ENCODE assay signal across 14 mouse cellular contexts in the genomic region with DNA sequence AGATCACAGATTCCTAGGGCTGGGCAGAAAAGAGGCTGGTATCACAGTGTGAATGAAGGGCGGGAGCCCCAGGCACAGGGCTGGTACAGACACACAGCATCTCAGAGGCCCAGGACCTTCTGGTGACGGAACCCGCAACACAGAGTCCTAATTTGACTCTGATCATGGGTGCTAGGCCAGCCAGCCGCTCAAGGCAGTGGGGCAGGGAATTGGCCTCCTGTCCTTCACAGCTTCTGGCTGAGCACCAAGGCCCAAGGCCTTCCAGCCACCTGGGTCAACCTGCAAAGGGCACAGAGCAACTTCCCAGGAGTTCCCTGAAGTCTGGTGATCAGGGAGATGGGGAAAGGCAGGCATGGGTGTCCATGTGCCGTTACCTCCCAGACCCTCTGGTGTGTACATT. TPM values are rescaled to one million over a fixed set of nuclear protein-coding genes. Genes with fewer than 3 reads are reported as not detected.
DNase-seq lines count a peak whose midpoint lies in the region; ATAC-seq and TF ChIP-seq lines count a peak whose summit lies in the region.
"Had no signal": no experiment of that assay in that cellular context is flagged by ENCODE, and none has a peak within 500 bp of the region (broad histone marks: within the 10 kb centered on the region; RNA-seq: fewer than 3 reads in every experiment).

No protein-coding gene starts in this region.

- TF ChIP-seq EP300 in ES-Bruce4 (IDR thresholded peaks at IDR 0.05; ENCODE audit: insufficient read depth, low read depth, low read length) = no peak

- TF ChIP-seq CTCF in forebrain, postnatal 0 days (IDR thresholded peaks at IDR 0.05; ENCODE audit: low read depth) = no peak
- TF ChIP-seq CTCF in ES-Bruce4 (IDR thresholded peaks at IDR 0.05; ENCODE audit: low read depth, low read length) = no peak

- TF ChIP-seq POLR2A in ES-Bruce4 (IDR thresholded peaks at IDR 0.05; ENCODE audit: insufficient read depth, low read length) = no peak

- H3K27ac ChIP-seq in forebrain, embryonic 10.5 days = 0 out of 2 replicates have a peak overlapping the region, but pooled peaks have one; percentile 92
- H3K27ac ChIP-seq in forebrain, postnatal 0 days (ENCODE audit: low read depth, low read length) = no peak overlapping the region
- H3K27ac ChIP-seq in kidney, embryonic 15.5 days = no peak overlapping the region
- no peak overlapping the region for H3K27ac ChIP-seq in ES-Bruce4 (ENCODE audit: insufficient read depth, low read length)
- H3K27ac ChIP-seq: intestine, embryonic 15.5 days; macrophage; neural tube, embryonic 13.5 days had no signal

- H3K4me3 ChIP-seq in forebrain, embryonic 10.5 days = no peak overlapping the region
- H3K4me3 ChIP-seq in forebrain, postnatal 0 days (ENCODE audit: low read depth, low read length) = no peak overlapping the region
- H3K4me3 ChIP-seq in kidney, embryonic 15.5 days (replicated peaks) = no peak overlapping the region
- no peak overlapping the region for H3K4me3 ChIP-seq in ES-Bruce4 (ENCODE audit: low read depth, low read length)
- H3K4me3 ChIP-seq: hindbrain, embryonic 10.5 days; intestine, embryonic 15.5 days; neural tube, embryonic 13.5 days had no signal

- peaks cover 18% of the 10 kb centered on the region for H3K36me3 ChIP-seq in forebrain, embryonic 10.5 days (replicated peaks)
- H3K36me3 ChIP-seq in forebrain, postnatal 0 days (ENCODE audit: insufficient read depth) = peaks cover 8% of the 10 kb centered on the region
- peaks cover 14% of the 10 kb centered on the region for H3K36me3 ChIP-seq in kidney, embryonic 15.5 days
- peaks cover 6% of the 10 kb centered on the region; the same call in 1 of the 2 replicates for H3K36me3 ChIP-seq in ES-Bruce4 (ENCODE audit: control insufficient read depth, insufficient read depth, low read length, poor library complexity, severe bottlenecking)

- H3K27me3 ChIP-seq in forebrain, embryonic 10.5 days (ENCODE audit: poor library complexity, severe bottlenecking) = peaks cover 14% of the 10 kb centered on the region
- H3K27me3 ChIP-seq in forebrain, postnatal 0 days (ENCODE audit: insufficient read depth, low read length) = no peaks in the 10 kb centered on the region
- no peaks in the 10 kb centered on the region; the same call in 1 of the 2 replicates for H3K27me3 ChIP-seq in kidney, embryonic 15.5 days
- H3K27me3 ChIP-seq in ES-Bruce4 (ENCODE audit: control insufficient read depth, insufficient read depth, low read length, poor library complexity, severe bottlenecking) = no peaks in the 10 kb centered on the region
- H3K27me3 ChIP-seq: intestine, embryonic 15.5 days had no signal

- ATAC-seq in forebrain, postnatal 0 days = no peak
- no peak for ATAC-seq in kidney, embryonic 15.5 days (replicated peaks; ENCODE audit: low FRiP score)
- ATAC-seq in frontal cortex, adult (ENCODE audit: low TSS enrichment) = no peak

- H3K9me3 ChIP-seq in forebrain, embryonic 10.5 days = no peaks in the 10 kb centered on the region
- H3K9me3 ChIP-seq in forebrain, postnatal 0 days (ENCODE audit: low read length) = no peaks in the 10 kb centered on the region
- no peaks in the 10 kb centered on the region for H3K9me3 ChIP-seq in kidney, embryonic 15.5 days (replicated peaks)
- H3K9me3 ChIP-seq in ES-Bruce4 (replicated peaks; ENCODE audit: control insufficient read depth, insufficient read depth, low read length, poor library complexity, severe bottlenecking) = no peaks in the 10 kb centered on the region
- H3K9me3 ChIP-seq: hindbrain, embryonic 10.5 days; intestine, embryonic 15.5 days; neural tube, embryonic 13.5 days had no signal

- no peak overlapping the region for H3K4me2 ChIP-seq in forebrain, postnatal 0 days (ENCODE audit: low read depth)
- no peak overlapping the region for H3K4me2 ChIP-seq in kidney, embryonic 15.5 days
- H3K4me2 ChIP-seq: heart, embryonic 11.5 days; intestine, embryonic 15.5 days; neural tube, embryonic 13.5 days had no signal

- no peak overlapping the region for H3K9ac ChIP-seq in forebrain, postnatal 0 days
- H3K9ac ChIP-seq in kidney, embryonic 15.5 days = no peak overlapping the region
- H3K9ac ChIP-seq in ES-Bruce4 (ENCODE audit: low read depth, poor library complexity, severe bottlenecking) = peak overlapping the region; percentile 80; the same call in 1 of the 2 replicates
- H3K9ac ChIP-seq: neural tube, embryonic 13.5 days had no signal

- H3K4me1 ChIP-seq in forebrain, embryonic 10.5 days = peaks cover 47% of the 10 kb centered on the region
- peaks cover 7% of the 10 kb centered on the region for H3K4me1 ChIP-seq in forebrain, postnatal 0 days (ENCODE audit: insufficient read depth)
- peaks cover 35% of the 10 kb centered on the region for H3K4me1 ChIP-seq in kidney, embryonic 15.5 days
- peaks cover 2% of the 10 kb centered on the region for H3K4me1 ChIP-seq in ES-Bruce4 (ENCODE audit: control insufficient read depth, insufficient read depth, low read length)

- DNase-seq in forebrain, embryonic 10.5 days (ENCODE audit: extremely low spot score, low spot score) = no peak
- DNase-seq in forebrain, postnatal 0 days = no peak
- peak; percentile 82 for DNase-seq in kidney, adult 8-10 months
- peak; percentile 72 to 89 for DNase-seq in kidney, postnatal 25 days
- DNase-seq in thymus, adult 18-20 months = no peak
- DNase-seq: right cerebral cortex, postnatal 25 days had no signal

- 89% methylated on average over 5 of the region's 5 CpGs for WGBS in forebrain, embryonic 10.5 days
- WGBS in forebrain, postnatal 0 days = 90% methylated on average over 5 of the region's 5 CpGs
- 93% methylated on average over 5 of the region's 5 CpGs for WGBS in kidney, embryonic 15.5 days

RNA-seq across cellular contexts. Expression of gene Fam207a, which starts 2.2 kb away (rescaled TPM):
- 41.2 and 43.2 TPM in 2 replicates for polyA plus RNA-seq in forebrain, embryonic 10.5 days (2016; fragmentation: Nextera tagmentation; extraction: Ambion mirVana)
- 42.2 and 43.2 TPM in 2 replicates for total RNA-seq in forebrain, postnatal 0 days (2014; rRNA removed)
- polyA plus RNA-seq in forebrain, postnatal 0 days (2015; fragmentation: Nextera tagmentation; extraction: Ambion mirVana) = 30.4 and 34.9 TPM in 2 replicates
- 34.3 and 37.2 TPM in 2 replicates for polyA plus RNA-seq in kidney, embryonic 15.5 days (2015; fragmentation: Nextera tagmentation; extraction: Ambion mirVana)
- polyA plus RNA-seq in ES-Bruce4 (2011; ENCODE audit: insufficient read depth, insufficient read length, low read depth, missing spikeins) = 23.2 and 24.3 TPM in 2 replicates

RNA-seq across cellular contexts. Expression of gene Itgb2, which starts 12.3 kb away (rescaled TPM):
- polyA plus RNA-seq in forebrain, embryonic 10.5 days (2016; fragmentation: Nextera tagmentation; extraction: Ambion mirVana) = 0.44 and 0.76 TPM in 2 replicates
- total RNA-seq in forebrain, postnatal 0 days (2014; rRNA removed) = 0.77 and 1.1 TPM in 2 replicates
- polyA plus RNA-seq in forebrain, postnatal 0 days (2015; fragmentation: Nextera tagmentation; extraction: Ambion mirVana) = 0.86 and 1.2 TPM in 2 replicates
- polyA plus RNA-seq in kidney, embryonic 15.5 days (2015; fragmentation: Nextera tagmentation; extraction: Ambion mirVana) = 2.1 and 2.3 TPM in 2 replicates
- 0.61 and 0.82 TPM in 2 replicates for polyA plus RNA-seq in ES-Bruce4 (2011; ENCODE audit: insufficient read depth, insufficient read length, low read depth, missing spikeins)

Comparison
In these comparisons a context has a peak if more than half of its experiments do, and no peak if none do; other contexts are left out.
1. DNase-seq: peak in kidney, adult 8-10 months (2 of 2) and kidney, postnatal 25 days (2 of 2); none in forebrain, embryonic 10.5 days (single experiment), forebrain, postnatal 0 days (single experiment) and thymus, adult 18-20 months (0 of 2).